8 mouse cellular contexts compared by ENCODE assay signal in genomic region chr15:88839271-88839670, GRCm38 (mm10). TPM values are rescaled to one million over a fixed set of nuclear protein-coding genes. Genes with fewer than 3 reads are reported as not detected.
DNase-seq lines count a peak whose midpoint lies in the region; ATAC-seq and TF ChIP-seq lines count a peak whose summit lies in the region.

No protein-coding gene starts in this region.

- peak overlapping the region; percentile 76 for H3K27ac ChIP-seq in lung, embryonic 14.5 days (ENCODE audit: low read depth)

- TF ChIP-seq CTCF in lung, embryonic 14.5 days (IDR thresholded peaks at IDR 0.05; ENCODE audit: low read depth): no peak

- peak; percentile 74 for DNase-seq in cerebellum, adult 11-12 months
- no peak for DNase-seq in cerebellum, adult 8-10 months
- DNase-seq in heart, postnatal 4 days: peak; percentile 86
- DNase-seq in layer of hippocampus, adult 8-10 months (ENCODE audit: low spot score in 2 of 2): peak; percentile 79 to 86
- DNase-seq in lung, embryonic 14.5 days: peak; percentile 73
- peak; percentile 88 to 90 for DNase-seq in right cerebral cortex, postnatal 10 days (ENCODE audit: low spot score in 2 of 2)
- no peak for DNase-seq in testis, postnatal 14 days (ENCODE audit: low spot score)

- H3K4me3 ChIP-seq in lung, embryonic 14.5 days (ENCODE audit: low read depth, low read length): no peak overlapping the region

- peak; percentile 64 for ATAC-seq in frontal cortex, adult (ENCODE audit: low TSS enrichment)
- ATAC-seq in lung, embryonic 14.5 days (ENCODE audit: insufficient read depth): peak; percentile 76

- peak overlapping the region; percentile 23; the same call in 1 of the 2 replicates for H3K4me2 ChIP-seq in lung, embryonic 14.5 days

- H3K36me3 ChIP-seq in lung, embryonic 14.5 days (ENCODE audit: insufficient read depth): no peaks in the 10 kb centered on the region

- H3K9ac ChIP-seq in lung, embryonic 14.5 days: no peak overlapping the region

- no peaks in the 10 kb centered on the region for H3K27me3 ChIP-seq in lung, embryonic 14.5 days (ENCODE audit: insufficient read depth, low read length)

- H3K4me1 ChIP-seq in lung, embryonic 14.5 days (ENCODE audit: insufficient read depth): peaks cover 11% of the 10 kb centered on the region

- H3K9me3 ChIP-seq in lung, embryonic 14.5 days (ENCODE audit: low read depth, low read length): no peaks in the 10 kb centered on the region

- 8% methylated on average over 9 of the region's 9 CpGs for WGBS in lung, embryonic 14.5 days

RNA-seq across cellular contexts. Expression of gene Creld2, which starts 19.8 kb away (rescaled TPM):
- 10 to 100 TPM; 20.2 to 25.7 TPM for total RNA-seq in heart, postnatal 4 days (2021)
- total RNA-seq in layer of hippocampus, adult 8-10 months (2022): 10 to 100 TPM; 15.0 to 35.2 (median 26.0) TPM
- polyA plus RNA-seq in lung, embryonic 14.5 days (2014; fragmentation: Nextera tagmentation; extraction: Ambion mirVana): 93.8 and 97.9 TPM in 2 replicates

RNA-seq across cellular contexts. Expression of gene Alg12, which starts 20.2 kb away (rescaled TPM):
- total RNA-seq in heart, postnatal 4 days (2021): 1 to 10 TPM; 6.6 to 9.0 TPM
- total RNA-seq in layer of hippocampus, adult 8-10 months (2022): 10 to 100 TPM; 11.3 to 16.7 (median 14.3) TPM
- polyA plus RNA-seq in lung, embryonic 14.5 days (2014; fragmentation: Nextera tagmentation; extraction: Ambion mirVana): 13.3 and 15.0 TPM in 2 replicates

RNA-seq across cellular contexts. Expression of gene Pim3, which starts 22.7 kb away (rescaled TPM):
- 10 to 100 TPM; 36.8 to 40.2 TPM for total RNA-seq in heart, postnatal 4 days (2021)
- total RNA-seq in layer of hippocampus, adult 8-10 months (2022): 10 to 100 TPM; 32.4 to 44.2 (median 38.4) TPM
- polyA plus RNA-seq in lung, embryonic 14.5 days (2014; fragmentation: Nextera tagmentation; extraction: Ambion mirVana): 48.6 TPM in 2 replicates

Comparison
In these comparisons a context has a peak if more than half of its experiments do, and no peak if none do; other contexts are left out.
1. DNase-seq: peak in cerebellum, adult 11-12 months (single experiment), heart, postnatal 4 days (single experiment), layer of hippocampus, adult 8-10 months (2 of 2), lung, embryonic 14.5 days (single experiment) and right cerebral cortex, postnatal 10 days (2 of 2); none in cerebellum, adult 8-10 months (single experiment) and testis, postnatal 14 days (single experiment).